Mouse (Mus musculus) urinary bladder, adult 2 months (tissue): ENCODE measurements around the gene Cdc42bpg. TPM values are rescaled to one million over a fixed set of nuclear protein-coding genes. Genes with fewer than 3 reads are reported as not detected.
"Not testable (repeated sequence)": the region's sequence is repeated elsewhere in the genome, so short reads cannot be mapped to it uniquely, and the experiment has no call there.

ENCODE experiments used
- DNase-seq: peaks from one replicate; pipeline ENCODE4 v3.0.0; 2022; ENCODE audit warnings: low spot score
- polyA plus RNA-seq: library from polyadenylated mRNA; depleted of rRNA; stranded (reverse); fragments of >200 nt; gene quantifications from 2 replicates; pipeline ENCODE4 v1.2.3, GENCODE M21; 2012

The Cdc42bpg gene
- polyA plus RNA-seq, 1 experiment: 22.7 TPM

DNA sequence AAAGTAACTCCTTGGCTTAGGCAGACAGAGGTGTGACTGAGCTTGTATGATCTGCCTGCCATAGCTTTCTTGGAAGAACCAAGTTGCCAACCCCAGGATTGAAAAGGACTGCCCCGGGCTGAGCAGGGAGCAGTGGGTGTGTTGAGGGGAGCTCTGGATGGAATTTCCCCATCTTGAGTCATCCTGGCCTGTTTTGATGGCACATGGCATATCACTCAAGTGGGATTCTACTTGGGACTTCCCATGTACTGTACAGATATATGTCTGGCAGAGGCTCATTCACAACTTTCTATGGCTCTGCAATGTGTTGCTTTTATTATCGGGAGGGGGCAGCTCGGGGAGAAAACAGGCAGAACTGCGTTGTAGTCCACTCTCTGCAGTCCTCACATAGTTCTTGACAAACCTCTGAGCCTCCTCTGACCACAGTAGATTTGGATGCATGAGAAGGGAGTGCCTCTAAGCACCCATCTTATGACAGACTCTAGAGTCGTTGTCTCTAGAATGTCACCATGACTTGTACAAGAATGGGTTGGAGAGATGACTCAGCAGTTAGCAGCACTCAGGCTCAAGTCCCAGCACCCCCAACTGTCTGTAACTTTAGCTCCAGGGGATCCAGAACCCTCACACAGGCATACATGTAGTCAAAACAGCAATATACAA, 9.6 kb upstream of the Cdc42bpg start:
- no peak for DNase-seq

DNA sequence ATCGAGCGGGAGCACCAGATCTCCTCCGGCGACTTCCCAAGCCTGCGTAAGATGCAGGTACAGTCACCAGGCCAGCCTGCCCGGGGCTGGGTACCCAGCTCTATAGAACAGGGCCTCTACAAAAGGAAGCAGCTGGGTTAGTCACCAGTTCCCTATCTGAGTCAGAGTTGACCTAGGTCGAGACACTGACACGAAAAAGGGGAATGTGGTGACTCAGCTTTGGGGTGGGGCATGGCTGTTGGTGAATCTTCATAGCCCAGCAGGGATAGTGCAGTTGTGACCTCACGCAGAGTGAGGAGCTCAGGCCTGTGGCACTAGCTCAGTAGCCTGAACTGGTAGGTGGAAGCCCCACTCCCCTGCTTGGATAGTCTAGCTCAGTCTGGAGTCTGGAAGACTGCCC, 8.6 kb upstream of the Cdc42bpg start:
- DNase-seq: no peak

DNA sequence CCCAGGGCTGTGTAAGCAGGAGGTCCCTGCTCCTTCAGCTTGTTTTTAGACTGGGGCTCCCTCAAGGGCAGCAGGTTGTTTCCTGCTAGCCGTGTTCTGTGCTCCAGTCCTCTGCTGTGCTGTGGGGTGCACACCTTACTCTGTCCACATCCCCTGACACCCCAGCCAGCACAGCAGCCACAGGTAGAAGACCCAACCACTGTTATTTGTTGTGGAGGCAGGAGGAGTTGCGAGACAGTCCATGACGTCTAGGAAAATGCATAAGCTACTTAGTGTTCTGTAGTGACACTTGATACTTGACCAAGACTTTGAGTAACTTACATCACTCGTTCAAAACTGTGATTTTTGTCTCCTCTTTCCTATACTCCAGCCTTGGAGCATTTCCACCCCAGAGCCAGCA, 7.3 kb upstream of the Cdc42bpg start:
- no peak for DNase-seq

DNA sequence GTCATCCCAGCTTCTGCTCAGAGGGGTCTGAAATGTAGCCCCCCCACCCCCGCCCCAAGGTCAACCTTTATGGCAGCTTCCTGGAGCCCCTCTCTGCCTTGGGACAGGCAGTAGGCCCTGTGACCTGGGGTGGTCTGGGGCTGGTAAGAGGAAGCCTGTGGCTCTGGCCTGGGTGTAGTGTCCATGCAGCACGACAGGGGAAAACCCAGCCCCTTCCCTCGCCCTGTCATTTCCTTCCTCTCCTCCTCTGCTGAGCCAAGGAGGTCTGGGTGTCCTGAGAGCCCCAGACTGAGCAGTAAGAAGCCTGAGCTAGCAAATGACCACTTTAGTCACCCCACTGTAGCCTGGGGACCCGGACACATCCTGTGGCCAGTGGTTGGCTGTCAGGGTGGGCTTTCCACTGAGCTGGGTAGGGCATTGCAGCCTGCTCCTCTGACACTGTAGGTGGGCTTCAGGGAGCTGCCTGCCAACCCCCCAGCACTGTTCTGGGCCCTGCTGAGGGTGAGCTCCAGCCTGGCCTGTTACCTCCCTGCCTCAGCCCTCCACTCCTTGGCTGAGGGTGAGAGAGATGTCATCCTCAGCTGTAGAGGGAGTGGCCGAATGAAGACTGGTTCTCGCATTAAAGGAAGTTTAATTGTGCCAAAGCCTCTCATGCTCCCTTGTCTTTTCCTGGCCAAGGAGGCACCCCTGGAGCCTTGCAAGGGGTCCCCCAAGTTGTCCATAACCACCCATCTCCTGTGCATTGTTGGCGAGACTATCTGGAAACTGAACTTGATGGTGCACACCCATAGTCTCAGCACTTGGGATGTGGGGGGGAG, 6.6 kb upstream of the Cdc42bpg start:
- DNase-seq: no peak

DNA sequence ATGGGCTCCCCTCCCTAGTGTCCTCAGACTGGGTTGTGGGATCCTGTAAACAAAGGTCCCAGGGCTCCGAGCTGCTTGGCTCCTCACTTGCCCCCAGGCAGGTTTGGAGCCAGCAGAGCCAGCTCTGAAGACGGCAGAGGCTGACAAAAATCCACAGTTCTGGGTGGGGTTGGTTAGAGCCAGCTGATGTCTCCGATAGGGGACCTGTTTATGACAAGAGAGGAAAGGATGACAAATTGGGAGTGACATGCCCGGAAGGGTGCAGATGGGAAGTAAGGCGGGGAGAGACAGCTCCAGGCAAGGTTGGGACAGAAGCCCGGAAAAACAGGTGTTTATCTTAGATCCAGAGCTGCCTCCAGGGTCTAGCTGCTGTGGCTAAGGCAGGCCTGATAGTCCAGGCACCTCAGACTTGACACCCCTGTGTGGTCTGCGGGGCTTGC, 5.8 kb upstream of the Cdc42bpg start:
- no peak for DNase-seq

DNA sequence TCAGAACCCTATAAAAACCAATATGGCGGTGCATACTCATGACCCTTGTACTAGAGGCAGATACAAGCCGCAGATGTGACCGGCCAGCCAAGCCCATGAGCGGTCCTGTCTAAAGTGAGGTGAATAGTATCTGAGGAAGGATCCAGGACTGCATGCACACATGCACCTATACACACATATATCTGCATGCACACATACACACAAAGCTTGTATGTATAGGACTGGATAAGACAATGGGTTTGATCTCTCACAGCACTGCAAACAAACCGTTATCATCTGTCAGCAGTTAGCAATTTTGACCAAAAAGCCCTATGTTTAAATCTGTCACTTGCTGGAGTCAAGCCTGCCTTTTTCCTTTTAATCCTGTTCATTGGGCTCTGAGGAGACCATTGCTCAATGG, 4.1 kb upstream of the Cdc42bpg start:
- DNase-seq: no peak

DNA sequence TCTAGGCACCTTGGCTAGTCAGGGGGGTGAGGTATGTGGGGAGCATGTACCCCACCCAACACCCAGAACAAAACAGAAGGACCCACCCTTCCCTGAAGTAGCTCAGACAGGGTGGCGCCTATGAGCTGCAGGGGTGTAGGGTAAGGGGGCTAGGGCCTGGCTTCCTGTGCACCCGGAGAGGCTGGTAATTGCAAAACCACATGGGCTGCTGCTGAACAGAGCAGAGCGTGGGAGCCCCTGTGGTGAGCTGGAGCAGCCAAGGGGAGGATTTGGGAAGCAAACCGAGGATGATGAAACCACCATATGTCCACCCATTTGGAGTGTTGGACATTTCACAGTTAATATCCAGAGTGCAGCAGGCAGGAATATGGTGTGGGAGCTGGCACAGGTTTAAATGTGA, 3.7 kb upstream of the Cdc42bpg start:
- no peak for DNase-seq

DNA sequence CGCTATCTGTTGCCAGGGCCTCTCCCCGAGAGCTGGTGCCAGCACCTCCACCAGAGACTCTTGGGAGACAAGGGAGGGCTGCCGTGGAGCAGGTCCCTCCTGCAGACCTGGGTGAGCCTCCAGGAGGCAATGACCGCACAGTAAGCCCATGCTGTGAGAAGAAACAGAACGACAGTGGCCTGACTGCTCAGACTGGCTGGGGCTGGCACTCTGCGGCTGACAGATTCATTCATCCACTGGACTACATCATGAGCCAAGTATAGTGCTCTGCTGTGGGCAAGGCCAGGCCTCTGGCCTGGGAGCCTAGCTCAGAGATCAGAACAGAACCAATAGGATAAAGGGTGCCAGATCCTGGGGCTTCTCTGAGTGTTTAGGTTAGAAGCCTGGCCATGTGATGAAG, 2.4 kb upstream of the Cdc42bpg start:
- no peak for DNase-seq

DNA sequence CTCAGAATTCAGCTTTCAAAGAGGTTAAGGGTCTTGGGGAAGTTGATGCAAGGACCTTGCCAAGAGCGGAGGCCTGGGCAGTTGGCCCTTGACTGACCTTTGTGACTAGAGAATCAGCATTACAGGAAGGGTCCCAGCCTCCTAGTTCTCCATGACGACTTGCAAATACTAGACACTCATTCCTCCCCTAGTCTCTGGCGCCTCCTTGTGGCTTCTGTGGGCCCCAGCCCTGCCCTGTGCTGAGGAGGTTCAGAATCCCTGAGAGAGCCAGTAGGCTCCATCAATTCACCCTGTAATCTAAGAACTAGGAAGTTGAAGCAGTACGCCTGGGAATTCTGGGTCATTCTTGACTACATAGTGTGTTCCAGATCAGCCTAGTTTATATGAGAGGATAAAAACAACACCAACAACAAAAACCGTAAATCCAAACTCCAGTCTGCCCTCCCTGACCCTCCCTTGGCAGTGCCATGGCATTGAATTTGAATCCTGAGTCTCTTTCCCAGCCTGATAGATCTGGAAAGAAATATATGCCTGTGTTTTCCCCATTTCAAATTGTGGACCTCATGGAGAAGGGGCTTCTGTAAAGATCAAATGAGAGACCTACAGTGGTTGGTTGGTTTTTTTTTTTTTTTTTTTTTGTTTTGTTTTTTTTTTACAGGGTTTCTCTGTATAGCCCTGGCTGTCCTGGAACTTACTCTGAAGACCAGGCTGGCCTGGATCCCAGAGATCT, 1.3 kb upstream of the Cdc42bpg start:
- peak; percentile 77 for DNase-seq

DNA sequence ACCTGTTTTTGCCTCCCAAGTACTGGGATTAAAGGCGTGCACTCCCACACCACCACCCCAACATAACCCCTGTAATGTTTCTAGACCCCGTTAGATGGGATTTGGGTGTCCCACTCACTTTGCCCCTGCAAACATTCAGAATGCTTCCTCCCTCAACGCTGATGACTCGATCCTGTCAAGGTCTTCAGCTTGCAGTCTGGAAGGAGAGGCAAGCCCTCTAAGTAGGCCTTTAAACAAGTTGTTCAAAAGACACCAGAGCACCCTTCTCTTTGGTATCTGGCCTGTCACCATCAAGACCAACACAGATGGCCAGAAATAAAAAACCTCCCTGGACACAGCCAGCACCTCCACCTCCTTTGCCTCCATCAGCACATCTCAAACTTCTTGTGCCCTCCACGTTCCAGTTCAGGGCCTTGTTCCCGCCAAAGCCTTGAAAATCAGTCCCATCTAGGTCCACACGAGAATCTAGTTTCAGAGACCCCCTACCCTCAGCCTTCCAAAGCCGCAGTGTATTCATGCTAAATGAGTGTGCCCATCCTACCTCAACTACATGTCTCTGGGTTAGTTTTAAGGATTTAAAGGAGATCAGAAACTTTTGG, 640 bp upstream of the Cdc42bpg start:
- no peak for DNase-seq

DNA sequence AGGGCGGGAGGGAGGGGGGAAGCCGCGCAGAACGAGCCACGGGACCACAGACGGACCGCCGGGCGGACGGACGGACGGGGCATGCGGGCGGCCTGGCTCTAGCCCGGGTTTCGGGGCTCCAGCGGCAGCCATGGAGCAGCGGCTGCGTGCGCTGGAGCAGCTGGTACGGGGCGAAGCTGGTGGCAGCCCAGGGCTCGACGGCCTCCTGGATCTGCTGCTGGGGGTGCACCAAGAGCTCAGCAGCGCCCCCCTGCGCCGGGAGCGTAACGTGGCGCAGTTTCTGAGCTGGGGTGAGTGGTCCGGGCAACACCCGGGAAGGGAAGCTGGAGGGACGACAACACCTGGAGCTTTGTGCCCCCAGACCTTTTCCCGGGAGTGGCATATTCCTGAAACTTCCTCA, 330 bp downstream of the Cdc42bpg start:
- peak; percentile 86 for DNase-seq

DNA sequence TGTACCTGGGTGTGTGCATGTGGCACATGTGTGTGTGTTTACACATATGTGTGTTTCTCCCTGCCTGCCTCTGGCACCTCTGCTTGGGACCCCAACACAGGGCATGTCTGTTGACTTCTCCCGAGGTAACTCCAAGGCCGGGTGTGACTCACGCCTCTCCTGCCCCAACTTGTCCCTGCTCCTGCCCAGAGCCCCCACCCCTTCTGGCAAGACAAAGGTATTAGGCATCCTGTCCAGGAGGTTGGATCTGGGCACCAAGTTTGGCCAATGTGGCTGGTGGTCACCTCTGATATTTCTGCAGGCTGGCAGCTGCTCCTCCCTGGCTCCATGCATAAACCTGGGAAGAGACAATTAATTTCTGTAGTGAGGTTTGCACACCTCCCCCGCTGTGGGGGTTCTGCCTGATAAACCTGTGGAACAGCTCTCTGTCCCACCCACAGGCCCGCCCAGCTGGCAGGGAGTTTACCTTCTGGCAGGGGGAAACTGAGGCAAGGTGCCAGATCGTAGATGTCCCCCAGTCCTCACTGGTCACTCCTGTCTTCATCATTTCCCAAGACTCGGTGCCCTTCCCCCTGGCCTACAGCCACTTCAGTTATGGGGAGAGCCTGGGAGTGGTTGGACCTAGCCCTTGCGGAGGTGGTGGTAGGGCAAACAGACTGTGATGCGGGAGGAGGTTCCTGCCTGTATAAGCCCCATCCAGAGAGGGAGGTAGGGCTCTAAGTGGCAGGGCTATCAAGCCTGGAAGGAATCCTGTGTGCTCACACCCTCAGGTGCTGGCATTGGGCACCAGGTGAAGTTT, 1.7 kb downstream of the Cdc42bpg start:
- DNase-seq: peak; percentile 49

DNA sequence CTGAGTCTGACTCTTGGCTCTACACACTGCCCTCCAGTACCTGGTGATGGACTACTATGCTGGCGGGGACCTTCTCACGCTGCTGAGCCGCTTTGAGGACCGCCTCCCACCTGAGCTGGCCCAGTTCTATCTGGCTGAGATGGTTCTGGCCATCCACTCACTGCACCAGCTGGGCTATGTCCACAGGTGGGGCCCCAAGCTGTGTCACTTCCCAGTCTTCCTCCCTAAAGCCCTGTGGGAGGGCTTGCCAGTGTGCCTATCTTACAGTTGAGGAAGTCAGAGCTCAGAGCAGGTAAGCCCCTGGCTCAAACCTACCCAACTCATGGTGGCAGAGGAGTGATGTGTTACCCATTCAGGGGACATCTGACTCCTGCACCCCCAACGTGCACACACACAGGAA, 3.9 kb downstream of the Cdc42bpg start:
- DNase-seq: no peak

DNA sequence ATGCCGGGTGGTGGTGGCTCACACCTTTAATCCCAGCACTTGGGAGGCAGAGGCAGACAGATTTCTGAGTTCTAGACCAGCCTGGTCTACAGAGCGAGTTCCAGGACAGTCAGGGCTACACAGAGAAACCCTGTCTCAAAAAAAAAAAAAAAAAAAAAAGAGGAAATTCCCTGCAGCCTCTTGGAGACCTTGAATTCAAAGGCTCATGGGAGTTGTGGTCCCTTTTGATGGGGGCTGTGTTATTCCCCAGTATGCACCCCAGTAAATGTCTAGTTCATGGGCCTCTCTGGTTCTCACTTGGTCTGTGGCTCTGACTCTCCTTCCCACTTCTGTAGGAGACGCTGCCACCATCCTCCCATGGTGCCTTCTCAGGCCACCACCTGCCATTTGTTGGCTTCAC, 5.5 kb downstream of the Cdc42bpg start:
- not testable (repeated sequence) for DNase-seq

DNA sequence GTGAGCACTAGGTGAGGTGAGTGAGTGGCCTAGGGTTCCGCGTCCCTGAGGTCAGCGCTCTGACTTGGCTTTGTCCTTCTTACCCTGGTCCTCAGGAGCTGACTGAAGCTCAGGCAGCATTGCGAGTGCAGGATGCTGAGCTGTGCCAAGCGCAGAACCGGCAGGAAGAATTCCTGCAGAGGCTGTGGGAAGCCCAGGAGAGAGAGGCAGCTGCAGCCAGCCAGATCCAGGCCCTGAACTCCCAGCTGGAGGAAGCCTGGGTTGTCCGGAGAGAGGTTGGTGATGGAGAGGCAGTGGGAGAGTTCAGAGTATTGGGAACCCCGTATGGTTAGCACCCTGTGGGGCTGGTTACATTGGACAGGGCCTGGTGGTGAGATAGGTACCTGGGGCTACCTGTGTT, 7.5 kb downstream of the Cdc42bpg start:
- no peak for DNase-seq

DNA sequence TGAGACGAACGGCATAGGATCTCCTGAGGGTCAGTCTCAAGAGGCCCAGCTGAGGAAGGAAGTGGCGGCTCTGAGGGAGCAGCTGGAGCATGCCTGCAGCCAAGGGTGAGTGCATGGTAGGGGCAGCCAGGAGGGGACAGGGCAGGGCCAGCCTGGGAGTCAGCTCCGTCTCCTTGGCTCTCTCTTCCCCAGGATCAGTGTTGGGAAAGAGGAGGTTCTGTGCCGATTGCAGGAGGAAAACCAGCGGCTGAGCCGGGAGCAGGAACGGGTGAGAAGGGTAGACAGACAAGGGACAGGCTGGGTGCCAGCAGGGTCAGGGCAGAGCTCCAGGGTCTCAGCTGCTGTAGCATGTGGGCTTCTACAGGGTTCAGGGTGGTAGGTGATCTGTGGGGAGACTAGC, 8.3 kb downstream of the Cdc42bpg start:
- DNase-seq: no peak

DNA sequence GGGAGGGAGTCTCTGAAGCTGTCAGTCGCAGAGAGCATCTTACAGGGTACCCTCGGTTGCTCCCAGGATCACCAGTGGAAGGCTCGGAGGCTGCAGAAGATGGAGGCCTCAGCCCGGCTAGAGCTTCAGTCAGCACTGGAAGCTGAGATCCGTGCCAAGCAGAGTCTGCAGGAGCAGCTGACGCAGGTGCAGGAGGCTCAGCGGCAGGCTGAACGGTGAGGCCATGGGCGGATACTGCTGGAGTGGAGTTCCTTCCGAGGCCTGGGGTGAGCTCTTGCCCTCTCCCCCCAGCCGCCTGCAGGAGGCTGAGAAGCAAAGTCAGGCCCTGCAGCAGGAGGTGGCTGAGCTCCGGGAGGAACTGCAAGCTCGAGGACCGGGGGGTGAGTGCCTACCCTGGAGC, 9.3 kb downstream of the Cdc42bpg start:
- DNase-seq: no peak

DNA sequence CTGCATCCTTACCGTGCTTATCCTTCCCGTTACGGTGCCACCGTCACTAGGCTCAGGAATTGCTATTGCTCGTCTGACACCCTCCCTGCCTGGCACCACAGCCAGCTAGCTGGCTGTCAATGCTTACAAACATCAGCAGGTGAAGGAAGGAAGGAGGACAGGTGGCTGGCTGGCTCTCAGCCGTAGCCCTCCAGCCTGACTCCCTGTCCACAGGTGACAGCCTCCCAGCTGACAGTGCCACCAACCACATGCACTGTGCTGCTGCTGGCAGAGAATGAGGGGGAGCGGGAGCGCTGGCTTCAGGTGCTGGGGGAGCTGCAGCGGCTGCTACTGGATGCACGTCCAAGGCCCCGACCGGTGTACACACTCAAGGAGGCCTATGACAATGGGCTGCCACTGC, 11.9 kb downstream of the Cdc42bpg start:
- DNase-seq: no peak

DNA sequence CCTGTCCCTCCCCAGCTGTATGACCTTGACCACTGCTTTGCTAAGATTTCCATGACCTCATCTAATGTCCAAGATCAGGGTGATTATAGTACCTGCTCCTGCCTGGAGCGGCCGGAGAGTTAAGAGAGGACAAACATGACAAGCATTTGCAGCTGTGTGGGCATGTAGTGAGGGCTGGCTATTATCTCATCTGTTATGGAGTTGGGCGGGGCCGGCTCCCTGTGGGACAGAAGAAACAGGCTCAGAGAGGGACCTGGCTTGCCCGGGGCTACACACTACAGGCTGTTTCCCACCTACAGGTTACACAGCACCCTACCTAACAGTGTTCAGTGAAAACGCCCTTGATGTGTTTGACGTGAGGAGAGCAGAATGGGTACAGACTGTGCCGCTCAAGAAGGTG, 15.1 kb downstream of the Cdc42bpg start:
- DNase-seq: no peak

DNA sequence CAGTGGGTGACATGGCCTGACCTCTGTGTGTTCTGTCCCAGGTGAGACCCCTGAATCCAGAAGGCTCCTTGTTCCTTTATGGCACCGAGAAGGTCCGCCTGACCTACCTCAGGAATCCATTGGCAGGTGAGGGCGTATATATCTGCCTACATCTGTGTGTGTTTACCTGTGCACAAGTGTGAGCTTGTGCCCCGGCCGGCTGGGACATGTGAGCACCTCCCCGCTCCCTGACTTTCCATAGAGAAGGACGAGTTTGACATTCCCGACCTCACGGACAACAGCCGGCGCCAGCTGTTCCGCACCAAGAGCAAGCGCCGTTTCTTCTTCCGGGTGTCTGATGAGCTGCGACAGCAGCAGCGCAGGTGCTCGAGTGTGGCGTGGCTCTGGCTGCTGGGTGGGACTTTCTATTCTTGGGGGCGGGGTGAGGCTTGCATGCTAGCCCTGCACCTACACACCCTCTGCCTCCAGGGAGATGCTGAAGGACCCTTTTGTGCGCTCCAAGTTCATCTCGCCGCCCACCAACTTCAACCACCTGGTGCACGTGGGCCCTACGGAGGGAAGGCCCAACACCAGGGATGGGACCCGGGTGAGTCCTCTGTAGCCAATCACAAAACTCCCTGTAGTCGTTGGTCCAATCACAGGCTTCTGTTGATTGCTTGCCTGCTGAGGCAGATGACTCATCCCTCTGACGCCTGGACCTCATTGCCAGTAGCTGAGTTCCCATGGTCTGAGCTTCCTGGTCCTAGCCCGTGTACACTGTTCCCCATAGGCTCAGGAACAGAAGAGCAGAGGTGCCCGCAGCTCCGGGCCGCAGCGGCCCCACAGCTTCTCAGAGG, 15.7 kb downstream of the Cdc42bpg start:
- peak; percentile 62 for DNase-seq

DNA sequence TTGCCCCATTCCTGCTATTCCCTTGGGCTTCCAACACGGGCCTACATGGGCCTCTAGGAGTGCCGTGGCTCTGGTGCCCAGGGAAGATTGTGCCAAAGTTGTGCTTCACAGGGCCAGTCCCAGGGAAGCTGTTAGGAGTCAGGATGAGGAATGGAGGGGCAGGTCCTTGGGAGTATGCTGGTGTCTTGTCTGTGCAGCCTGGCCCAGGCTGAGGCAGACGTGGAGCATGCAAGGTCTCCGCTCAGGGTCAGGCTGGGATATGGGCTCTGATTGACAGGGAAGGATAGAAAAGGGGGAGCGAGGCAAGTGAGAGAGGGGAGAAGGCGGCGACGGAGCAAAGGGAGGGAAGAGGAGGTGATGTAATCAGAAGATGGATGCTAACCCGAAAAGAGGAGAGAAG, 18.5 kb downstream of the Cdc42bpg start:
- no peak for DNase-seq
